Mouse (Mus musculus) testis, postnatal 14 days (tissue): ENCODE results near the gene Mecom.

Source experiments
- DNase-seq: peaks from one replicate; pipeline ENCODE4 v3.0.0; 2021; ENCODE audit warnings: low spot score

Mecom gene

GRCm38 (mm10) chr3:30207431-30207830 is 340.4 kb downstream of the Mecom start:
- DNase-seq, result no peak

- no peak for DNase-seq
These were observed 341.7 kb downstream of the Mecom start for GRCm38 (mm10) chr3:30206123-30206522.

- no peak for DNase-seq
These were observed 344.0 kb downstream of the Mecom start for GRCm38 (mm10) chr3:30203764-30204163.

GRCm38 (mm10) chr3:30198854-30199253 is 349.0 kb downstream of the Mecom start:
- no peak for DNase-seq

GRCm38 (mm10) chr3:30198227-30198626 is 349.6 kb downstream of the Mecom start:
- DNase-seq, result no peak

GRCm38 (mm10) chr3:30195186-30195585 is 352.6 kb downstream of the Mecom start:
- no peak for DNase-seq

DNA sequence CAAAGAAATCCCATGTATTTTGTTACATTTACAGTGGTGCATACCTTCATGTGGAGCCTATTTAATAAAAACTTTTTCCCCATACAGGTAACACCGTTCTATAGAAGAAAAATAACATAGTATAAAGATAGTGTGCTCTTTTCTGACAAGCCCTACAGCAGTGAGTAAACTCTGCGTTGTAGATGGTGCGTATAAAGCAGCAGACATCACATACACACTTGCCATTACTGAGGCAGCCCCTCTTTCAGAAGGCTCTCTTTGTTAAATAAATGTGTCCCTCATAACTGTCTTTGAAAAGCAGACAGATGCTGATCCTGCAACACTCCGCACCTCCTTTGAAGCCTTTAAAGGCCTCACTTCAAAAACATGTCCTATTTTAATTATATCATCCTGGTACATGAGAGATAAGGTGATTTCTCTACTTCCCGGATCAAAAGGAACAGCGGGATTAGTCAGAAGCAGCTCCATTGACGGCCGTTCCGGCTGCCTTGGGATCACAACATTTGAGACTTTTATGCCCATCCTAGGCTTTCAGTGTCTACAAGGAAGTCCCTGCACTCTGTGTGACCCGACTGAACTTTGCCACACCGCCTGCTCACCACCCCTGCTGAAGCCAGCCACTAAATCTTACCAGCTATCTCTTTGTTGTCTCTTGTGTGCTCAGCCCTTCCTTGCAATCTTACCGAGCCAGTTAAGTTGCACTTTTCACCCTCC is 355.4 kb downstream of the Mecom start:
- DNase-seq, result no peak

DNA sequence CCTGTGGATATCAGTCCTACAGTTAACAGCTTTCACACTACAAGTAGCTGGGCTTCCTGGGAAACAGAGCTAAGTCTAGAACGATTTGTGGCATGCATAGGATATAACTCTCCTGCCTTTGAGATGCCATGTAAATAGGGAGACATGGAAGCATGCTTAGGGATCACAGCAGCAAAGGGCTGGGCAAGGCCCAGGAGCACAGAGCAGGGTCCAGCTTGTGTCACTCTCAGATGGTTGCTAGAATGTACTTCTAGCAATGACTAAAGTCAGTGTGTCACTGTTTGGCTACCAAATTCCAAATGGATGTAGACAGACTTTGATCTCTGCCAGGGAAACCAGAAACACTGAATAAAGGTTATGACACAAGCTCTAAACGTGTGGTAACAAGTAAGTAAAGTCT is 358.5 kb downstream of the Mecom start:
- DNase-seq, result no peak

DNA sequence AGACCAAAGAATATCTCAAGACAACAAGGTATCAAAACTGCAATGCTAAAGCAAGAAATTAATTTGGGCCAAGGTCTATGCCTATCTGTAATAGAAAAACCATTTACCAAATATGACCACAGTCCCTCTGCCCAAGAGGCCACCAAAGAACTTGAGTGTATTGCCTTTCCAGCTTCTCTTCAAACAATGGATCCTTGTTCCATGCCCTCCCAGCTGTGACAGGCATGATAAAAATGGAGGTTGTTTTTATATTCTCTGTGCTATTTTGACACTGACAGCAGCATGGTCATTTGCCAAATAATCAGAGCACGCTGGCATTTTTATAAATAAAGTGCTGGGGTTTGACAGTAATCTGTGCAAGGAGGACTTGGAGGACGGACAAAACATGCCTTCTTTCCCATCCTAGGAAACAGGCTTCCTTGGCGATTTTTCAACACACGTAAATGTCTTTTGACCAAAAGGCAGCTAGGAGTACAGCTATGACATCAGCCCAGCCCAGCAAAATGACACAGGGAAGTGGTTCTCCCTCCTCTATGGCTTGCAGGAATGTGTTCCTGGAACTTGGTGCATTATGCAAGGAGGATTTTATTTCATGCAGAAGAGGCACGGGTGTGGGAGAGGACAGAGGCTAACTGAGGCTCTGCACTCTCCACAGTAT is 359.9 kb downstream of the Mecom start:
- no peak for DNase-seq

GRCm38 (mm10) chr3:30181807-30182481 is 365.9 kb downstream of the Mecom start:
- no peak for DNase-seq

GRCm38 (mm10) chr3:30176615-30177014 is 371.2 kb downstream of the Mecom start:
- no peak for DNase-seq

DNA sequence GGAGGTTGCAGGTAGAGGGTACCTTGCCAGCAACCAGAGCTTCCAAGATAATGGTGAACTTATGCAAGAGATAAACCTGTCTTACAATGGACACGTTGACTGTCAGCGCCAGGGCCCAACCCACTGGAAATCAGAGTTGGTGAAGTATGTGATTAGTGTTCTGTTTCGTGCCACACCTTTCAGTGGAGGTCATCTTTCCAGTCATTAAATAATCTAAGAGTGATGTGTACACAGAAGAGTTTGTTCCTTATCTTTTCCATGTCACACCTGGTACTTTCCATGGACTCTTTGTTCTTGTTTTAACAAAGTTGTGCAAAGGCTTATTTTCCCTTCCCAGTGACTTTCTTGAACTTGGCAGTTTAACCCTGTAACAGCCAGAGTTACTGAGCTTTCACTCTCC is 374.0 kb downstream of the Mecom start:
- no peak for DNase-seq

DNA sequence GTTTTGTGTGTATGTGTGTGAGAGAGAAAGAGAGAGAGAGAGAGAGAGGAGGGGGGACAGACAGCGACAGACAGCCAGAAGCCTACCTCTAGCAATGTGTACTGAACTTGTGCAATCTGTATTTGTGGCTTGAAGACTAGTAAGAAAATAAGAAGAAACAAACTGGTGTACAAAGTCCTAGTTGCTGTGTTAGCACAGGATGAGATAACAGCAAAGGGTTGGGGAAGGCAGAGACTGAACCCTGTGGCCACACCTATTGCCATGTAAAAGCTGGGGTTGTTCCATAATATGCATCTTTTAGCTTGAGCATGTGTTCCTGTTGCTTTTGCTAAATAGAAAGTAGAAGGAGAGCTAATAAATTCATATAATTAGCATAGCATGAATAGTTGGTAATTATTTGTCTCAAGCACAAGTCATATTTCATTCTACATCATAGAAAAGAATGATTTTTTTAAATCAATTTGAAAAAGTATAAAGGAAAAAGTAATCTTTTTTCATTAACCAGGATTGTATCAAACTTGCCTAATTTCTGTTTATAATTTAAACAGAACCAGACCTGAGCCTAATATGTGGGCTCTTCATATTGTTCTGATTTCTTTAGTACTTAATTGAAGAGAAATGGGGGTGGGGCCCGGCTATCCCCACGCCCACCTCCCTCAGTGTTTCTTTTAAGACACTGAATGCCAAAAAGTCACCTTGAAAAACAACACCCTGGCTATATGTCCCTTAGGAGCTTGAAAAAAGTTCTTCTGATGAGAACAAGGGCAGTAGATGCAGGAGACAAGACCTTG is 379.2 kb downstream of the Mecom start:
- no peak for DNase-seq

- no peak for DNase-seq
These were observed 380.8 kb downstream of the Mecom start for GRCm38 (mm10) chr3:30167027-30167426.

GRCm38 (mm10) chr3:30164834-30165233 is 383.0 kb downstream of the Mecom start:
- no peak for DNase-seq

DNA sequence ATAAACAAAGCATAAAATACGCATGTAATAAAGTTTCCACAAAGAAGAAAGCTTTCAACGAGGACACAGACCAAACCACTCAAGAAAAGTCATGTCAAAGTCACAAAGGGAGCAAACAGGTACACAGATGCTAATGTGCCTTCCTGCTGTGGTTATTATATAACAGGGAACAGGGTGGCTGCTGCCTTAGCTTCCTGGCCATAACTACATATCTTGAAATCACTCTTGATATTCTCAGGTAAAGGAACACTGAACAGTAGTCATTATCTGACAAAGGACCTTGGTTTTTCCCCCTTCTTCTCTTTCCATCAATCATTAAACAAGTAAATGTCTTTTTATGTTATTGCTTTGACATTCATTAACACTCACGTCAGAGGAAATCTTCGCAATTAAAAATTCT is 384.4 kb downstream of the Mecom start:
- DNase-seq, result no peak

DNA sequence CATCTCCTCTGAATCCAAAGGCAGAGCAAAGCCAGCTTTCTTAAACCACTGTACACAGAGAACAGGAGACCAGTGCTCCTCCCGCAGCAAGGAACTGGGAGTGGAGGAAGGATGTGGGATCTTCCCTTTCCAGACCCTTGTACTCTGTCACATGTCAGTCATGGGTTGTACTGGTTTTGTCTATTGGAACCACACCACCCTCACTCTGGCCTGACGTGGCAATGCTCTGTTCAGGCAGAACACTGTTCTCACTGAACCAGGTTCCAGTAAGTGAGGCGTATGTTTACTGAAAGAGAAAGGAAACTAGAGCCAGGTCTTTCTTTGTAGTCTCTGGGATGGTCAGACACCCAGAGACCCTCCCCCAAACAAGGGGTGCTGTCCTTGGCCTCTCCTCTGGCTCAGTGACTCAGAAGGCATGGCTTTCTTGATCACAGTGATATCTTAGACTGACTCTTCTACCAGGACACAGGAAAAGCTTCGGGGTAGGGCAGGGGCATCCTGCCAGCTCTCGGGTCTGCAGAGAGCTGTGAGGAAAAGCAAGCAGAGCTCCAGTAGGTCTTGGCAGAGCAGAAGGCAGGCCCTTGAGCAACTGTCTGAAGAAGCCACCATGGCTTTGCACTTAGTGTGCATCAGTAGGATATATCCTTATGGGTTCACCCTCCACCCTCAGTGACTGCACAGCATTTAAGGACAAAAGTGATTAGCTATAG is 386.7 kb downstream of the Mecom start:
- DNase-seq, result no peak

GRCm38 (mm10) chr3:30160346-30160745 is 387.5 kb downstream of the Mecom start:
- no peak for DNase-seq

DNA sequence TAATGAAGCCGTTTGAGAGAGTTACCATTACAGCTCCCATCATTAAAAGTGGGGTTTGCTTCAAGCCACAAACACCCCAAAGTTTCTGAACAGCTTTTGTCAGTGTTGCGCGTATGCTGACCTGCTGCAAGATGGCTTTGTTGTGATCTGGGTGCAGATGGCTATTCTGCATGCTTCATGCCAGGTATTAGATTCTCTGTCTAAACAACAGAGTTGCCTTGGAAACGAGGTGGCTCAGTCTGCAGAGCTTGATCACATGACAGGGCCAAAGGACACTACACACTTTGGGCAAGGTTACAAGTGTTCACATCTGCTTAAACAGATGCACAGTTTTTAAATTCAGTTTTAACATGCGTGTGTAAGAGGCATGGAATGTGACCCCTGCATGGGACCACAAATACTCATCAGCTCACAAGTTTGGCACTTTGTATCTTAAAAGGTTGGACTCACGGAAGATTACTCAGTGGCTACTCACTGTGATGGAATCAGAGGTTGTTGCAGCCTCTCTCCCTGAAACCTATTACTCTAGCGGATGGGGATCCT is 390.6 kb downstream of the Mecom start:
- no peak for DNase-seq

DNA sequence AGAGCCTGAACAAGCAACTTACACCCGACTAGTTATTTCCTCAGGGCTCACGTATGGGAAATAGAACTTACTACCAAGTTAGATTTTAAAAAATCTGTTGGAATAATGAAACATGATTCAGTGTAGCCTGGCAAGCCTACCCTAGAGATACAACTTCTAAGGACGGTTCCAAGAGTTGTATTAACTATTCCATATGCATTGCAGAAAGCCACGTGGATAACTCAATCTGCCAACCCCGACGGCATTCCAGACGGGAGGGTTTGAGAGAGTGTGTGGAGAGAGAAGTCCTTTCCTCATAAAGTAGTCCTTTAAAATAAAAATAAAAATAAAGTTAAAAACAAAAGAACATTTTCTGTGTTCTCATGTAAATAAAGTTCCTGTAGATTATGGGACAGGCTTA is 393.4 kb downstream of the Mecom start:
- no peak for DNase-seq

DNA sequence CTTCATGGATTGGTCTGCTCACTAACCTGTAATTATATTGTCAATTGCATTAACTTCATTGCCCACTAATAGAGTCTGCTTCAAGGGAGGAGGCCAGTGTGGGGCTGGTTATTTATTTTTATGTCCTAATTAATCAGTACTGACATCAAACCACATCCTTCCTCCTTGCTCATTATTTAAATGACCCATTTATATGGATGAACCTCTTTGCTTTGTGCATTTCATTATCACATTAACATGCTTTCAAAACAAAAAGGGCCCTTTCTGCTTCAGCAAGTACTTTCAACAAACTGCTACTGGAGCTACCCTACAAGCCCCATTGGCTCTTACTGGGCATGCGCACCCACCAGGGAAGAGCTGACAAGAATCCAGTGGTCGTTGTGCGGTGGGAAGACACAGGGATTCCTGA is 393.9 kb downstream of the Mecom start:
- DNase-seq, result no peak

DNA sequence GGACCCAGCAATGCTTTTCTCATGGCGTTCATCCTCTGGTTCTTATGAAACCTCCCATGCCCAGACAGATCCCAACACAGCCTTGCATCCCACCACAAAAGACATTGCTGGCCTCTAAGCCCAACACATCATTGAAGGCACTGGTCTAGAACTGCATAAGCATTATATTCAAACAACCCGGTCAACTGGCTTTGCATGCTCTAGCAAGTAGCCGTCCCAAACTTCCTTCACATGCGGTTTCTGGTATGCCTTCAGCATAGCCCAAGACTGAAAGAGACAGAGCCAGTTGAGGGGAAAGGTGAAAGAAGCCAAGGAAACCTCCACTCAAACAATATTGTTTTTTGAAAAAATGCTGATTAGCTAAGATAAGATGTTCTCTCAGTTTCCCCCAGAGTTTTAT is 397.7 kb downstream of the Mecom start:
- DNase-seq, result no peak
